Mouse (Mus musculus) olfactory bulb, adult 2 months (tissue): ENCODE measurements around the gene Fgfr2.

Source experiments
- CTCF ChIP-seq: fragments of 200-500 bp; IDR thresholded peaks from 2 replicates; pipeline ENCODE4 v1.5.1; 2012; ENCODE audit warnings: low read depth, mild to moderate bottlenecking, low read length, moderate library complexity; ENCODE audit not compliant: insufficient read depth
- POLR2A ChIP-seq: fragments of 200-500 bp; IDR thresholded peaks from 2 replicates; pipeline ENCODE4 v1.6.1; 2012; ENCODE audit warnings: mild to moderate bottlenecking, low read depth, low read length, moderate library complexity; ENCODE audit not compliant: insufficient read depth

DNA sequence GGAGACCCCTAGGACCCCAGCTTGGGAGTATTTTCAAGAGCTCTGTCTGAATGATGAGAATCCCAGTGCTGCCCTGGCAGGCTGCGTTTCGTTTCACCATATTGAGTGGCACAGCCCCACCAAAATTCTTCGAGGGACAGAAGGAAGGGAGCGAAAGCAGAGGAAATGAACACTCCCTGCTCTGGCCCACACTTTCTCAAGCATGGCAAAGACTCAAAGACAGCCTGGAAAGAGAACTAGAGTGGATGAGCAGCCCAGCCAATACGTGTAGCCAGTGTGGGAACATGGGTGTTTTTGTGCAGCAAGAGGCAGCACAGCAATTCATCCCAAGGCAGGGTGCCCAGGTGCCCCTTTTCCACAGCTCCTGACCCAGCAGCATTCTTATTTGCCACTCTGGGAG, 380.2 kb downstream of the Fgfr2 start:
- TF ChIP-seq CTCF (no peak), POLR2A (no peak)
